Mouse (Mus musculus) embryonic facial prominence, embryonic 15.5 days (tissue): ENCODE measurements around the gene Traf3ip3. TPM values are rescaled to one million over a fixed set of nuclear protein-coding genes. Genes with fewer than 3 reads are reported as not detected.
A peak's percentile ranks its signal among the peaks of the same experiment; 100 is the strongest.

ENCODE experiments used
- ATAC-seq: fragments of 200-750 bp; cut with Nextera tagmentation; 2 replicates; pipeline ENCODE4 v1.8.0; 2017; ENCODE audit warnings: low read depth, moderate TSS enrichment; ENCODE audit not compliant: insufficient number of reproducible peaks, low FRiP score, low TSS enrichment
- H3K27ac ChIP-seq: fragments of 300-500 bp; sonication (generic); replicated peaks from 2 replicates; pipeline ENCODE4 v1.5.1; 2015; ENCODE audit warnings: mild to moderate bottlenecking, inconsistent platforms
- H3K27me3 ChIP-seq: fragments of 300-500 bp; sonication (generic); 2 replicates; pipeline ENCODE4 v1.6.1; 2015; ENCODE audit warnings: inconsistent platforms
- H3K36me3 ChIP-seq: fragments of 300-500 bp; sonication (generic); 2 replicates; pipeline ENCODE4 v1.6.1; 2015; ENCODE audit warnings: mild to moderate bottlenecking, inconsistent platforms
- H3K4me1 ChIP-seq: fragments of 300-500 bp; sonication (generic); 2 replicates; pipeline ENCODE4 v1.6.1; 2015; ENCODE audit warnings: inconsistent platforms
- H3K4me2 ChIP-seq: fragments of 300-500 bp; sonication (generic); replicated peaks from 2 replicates; pipeline ENCODE4 v1.6.1; 2015; ENCODE audit warnings: mild to moderate bottlenecking, inconsistent platforms
- H3K4me3 ChIP-seq: fragments of 300-500 bp; sonication (generic); replicated peaks from 2 replicates; pipeline ENCODE4 v1.5.1; 2015; ENCODE audit warnings: mild to moderate bottlenecking, inconsistent platforms
- H3K9ac ChIP-seq: fragments of 300-500 bp; sonication (generic); 2 replicates; pipeline ENCODE4 v1.6.1; 2015; ENCODE audit warnings: inconsistent platforms
- H3K9me3 ChIP-seq: fragments of 300-500 bp; sonication (generic); replicated peaks from 2 replicates; pipeline ENCODE4 v1.6.1; 2016; ENCODE audit warnings: inconsistent platforms
- WGBS: fragments of 180-500 bp; shearing (Covaris S2); methylation state at CpG from one replicate; pipeline ENCODE4 v1.1.7; 2015; 5-methylcytosine and 5-hydroxymethylcytosine counted together
- polyA plus RNA-seq: library from polyadenylated mRNA; unstranded; fragments of >200 nt; fragmentation: Nextera tagmentation; extraction: Ambion mirVana; gene quantifications from 2 replicates; pipeline ENCODE4 v1.2.1, GENCODE M21; 2015

The Traf3ip3 gene
- polyA plus RNA-seq, result 23.6 and 31.4 TPM in 2 replicates

- WGBS, result 47% methylated on average over 5 of the region's 5 CpGs
- no peak within 1 kb of the TSS for H3K4me3 ChIP-seq
- H3K9me3 ChIP-seq, result no peaks in the 10 kb centered on the region
- H3K4me1 ChIP-seq, result no peaks in the 10 kb centered on the region
- no peaks in the 10 kb centered on the region for H3K36me3 ChIP-seq
- no peak for ATAC-seq
- no peak within 1 kb of the TSS for H3K4me2 ChIP-seq
- no peak within 1 kb of the TSS for H3K27ac ChIP-seq
- H3K27me3 ChIP-seq, result no peaks in the 10 kb centered on the region
- no peak within 1 kb of the TSS for H3K9ac ChIP-seq
These were observed at the start of gene Traf3ip3 for GRCm38 (mm10) chr1:193201383-193201778. Traf3ip3 (minus strand) TSS chr1:193201703.

DNA sequence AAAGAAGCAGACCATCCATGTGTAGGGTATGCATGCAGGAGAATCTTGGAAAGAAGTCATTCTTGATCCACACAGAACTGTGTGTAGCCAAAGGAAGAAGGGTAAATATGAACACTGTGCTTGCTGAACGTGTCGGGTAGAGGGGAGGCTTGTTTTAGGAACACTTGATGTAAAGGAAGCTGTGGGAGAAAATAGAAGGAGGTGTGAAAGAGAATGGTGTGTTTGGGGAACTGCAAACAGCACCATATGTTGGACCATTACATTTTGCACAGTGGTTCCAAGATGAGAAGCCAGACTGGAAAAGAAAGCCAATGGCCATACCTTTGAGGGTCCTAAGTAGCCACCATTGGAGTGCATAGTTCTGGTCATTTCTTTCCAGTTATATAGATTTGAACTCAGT is 48.5 kb upstream of the Traf3ip3 start:
- 72% methylated on average over 2 of the region's 2 CpGs for WGBS

DNA sequence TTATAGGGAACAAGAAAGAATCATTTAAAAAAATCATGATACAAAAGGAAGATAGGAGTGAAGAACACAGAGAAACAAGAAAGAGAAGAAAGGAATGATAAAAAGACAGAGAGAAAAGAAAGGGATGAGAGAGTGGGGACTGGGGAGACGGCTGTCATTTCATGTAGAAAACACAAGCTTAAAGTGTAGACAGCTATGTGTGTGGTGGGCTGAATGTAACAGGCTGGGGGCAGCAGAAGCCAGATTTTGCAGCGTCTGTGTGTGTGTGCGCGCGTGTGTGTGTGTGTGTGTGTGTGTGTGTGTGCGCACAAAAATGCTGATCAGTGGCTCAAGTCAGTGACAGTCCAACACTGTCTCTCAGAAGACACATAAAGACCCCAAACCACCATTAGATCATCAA is 42.7 kb upstream of the Traf3ip3 start:
- no peaks in the 10 kb centered on the region for H3K27me3 ChIP-seq
- no peak overlapping the region for H3K27ac ChIP-seq
- H3K4me1 ChIP-seq, result peaks cover 12% of the 10 kb centered on the region; the same call in 1 of the 2 replicates
- H3K4me2 ChIP-seq, result no peak overlapping the region
- H3K4me3 ChIP-seq, result no peak overlapping the region
- no peaks in the 10 kb centered on the region for H3K36me3 ChIP-seq
- H3K9ac ChIP-seq, result no peak overlapping the region
- no peak for ATAC-seq
- WGBS, result 71% methylated on average over 6 of the region's 6 CpGs
- H3K9me3 ChIP-seq, result no peaks in the 10 kb centered on the region

More for the DNA sequence above, 48.5 kb upstream of the Traf3ip3 start:
- Histone ChIP-seq H3K9me3 (no peaks in the 10 kb centered on the region), H3K4me3 (no peak overlapping the region), H3K4me2 (no peak overlapping the region), H3K27me3 (no peaks in the 10 kb centered on the region), H3K36me3 (no peaks in the 10 kb centered on the region), H3K9ac (no peak overlapping the region), H3K27ac (no peak overlapping the region), H3K4me1 (no peaks in the 10 kb centered on the region)
- no peak for ATAC-seq

DNA sequence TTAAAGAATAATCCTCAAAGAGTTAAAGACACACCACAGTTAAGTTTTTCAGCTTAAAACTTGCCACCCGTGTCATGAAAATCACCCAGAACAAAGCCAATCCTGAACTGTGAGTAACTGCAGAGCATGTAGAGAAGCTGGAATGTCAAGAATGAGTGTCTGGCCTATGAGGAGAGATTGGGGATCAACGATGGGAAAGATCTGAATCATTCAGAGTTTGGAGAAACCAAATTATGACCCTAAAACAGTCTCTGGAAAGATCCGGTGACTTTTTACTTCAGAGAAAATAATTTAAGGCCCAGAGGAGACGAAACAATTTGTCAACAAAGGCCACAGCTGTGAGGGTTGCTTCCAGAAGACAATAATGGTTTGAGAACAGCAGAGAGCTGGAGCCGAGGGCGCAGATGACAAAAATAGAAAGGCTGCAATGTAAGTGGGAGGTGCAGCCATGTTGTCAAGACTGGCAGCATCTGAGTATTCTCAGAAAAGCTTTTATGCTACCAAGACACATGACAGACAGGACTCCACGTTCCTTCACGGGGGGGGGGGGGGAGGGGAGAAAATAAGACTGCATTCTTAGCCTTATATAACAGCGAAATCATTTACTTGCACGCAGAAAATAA is 42.2 kb upstream of the Traf3ip3 start:
- Histone ChIP-seq H3K4me3 (no peak overlapping the region), H3K9ac (no peak overlapping the region), H3K36me3 (no peaks in the 10 kb centered on the region), H3K27ac (peak overlapping the region; percentile 39; the same call in 1 of the 2 replicates), H3K4me1 (peaks cover 12% of the 10 kb centered on the region; the same call in 1 of the 2 replicates), H3K4me2 (no peak overlapping the region), H3K27me3 (no peaks in the 10 kb centered on the region), H3K9me3 (no peaks in the 10 kb centered on the region)
- 33% methylated on average over 10 of the region's 10 CpGs for WGBS
- ATAC-seq, result no peak

DNA sequence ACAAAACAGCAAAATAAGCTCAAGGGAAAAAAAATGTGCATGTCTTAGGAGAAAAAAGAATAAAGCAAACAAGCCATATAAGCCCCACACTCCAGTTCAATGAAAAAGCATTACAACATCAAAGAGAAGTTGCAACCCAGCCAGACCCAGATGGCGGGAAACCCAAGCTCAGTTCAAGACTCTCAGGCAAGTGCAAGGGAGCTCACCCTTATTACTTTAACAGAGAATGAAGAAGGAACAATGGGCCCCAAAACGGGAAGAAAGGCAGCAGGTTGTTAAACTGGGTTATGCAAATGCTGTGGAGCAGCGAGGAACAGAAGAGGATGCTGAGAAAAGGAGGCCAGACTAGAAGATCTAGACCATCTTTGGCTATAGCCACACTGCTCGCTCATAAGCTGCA is 41.4 kb upstream of the Traf3ip3 start:
- Histone ChIP-seq H3K4me2 (no peak overlapping the region), H3K4me1 (peaks cover 12% of the 10 kb centered on the region; the same call in 1 of the 2 replicates), H3K9ac (no peak overlapping the region), H3K36me3 (no peaks in the 10 kb centered on the region), H3K27me3 (no peaks in the 10 kb centered on the region), H3K9me3 (no peaks in the 10 kb centered on the region), H3K4me3 (no peak overlapping the region), H3K27ac (0 out of 2 replicates have a peak overlapping the region, but pooled peaks have one; percentile 39)
- WGBS, result 55% methylated on average over 4 of the region's 4 CpGs
- ATAC-seq, result no peak

DNA sequence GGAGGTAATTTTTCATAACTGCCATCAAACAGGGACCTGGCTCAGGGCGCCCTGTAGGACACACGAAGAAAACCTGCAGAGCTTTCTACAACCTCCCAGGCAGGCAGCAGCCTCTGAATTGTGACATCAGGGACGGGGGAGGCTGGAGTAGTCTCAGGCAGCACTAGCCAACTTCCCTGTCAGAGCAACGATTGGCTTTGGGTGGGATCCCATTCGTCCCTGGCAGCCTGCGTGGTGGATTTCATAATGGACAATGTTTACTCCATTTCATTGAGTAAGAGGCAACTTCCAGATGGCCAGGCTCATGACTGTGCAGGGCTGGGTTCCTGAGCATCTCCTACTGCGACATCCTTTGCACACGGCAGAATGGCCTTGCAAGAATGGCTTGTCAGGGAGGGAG is 40.7 kb upstream of the Traf3ip3 start:
- Histone ChIP-seq H3K9ac (no peak overlapping the region), H3K27me3 (no peaks in the 10 kb centered on the region), H3K36me3 (no peaks in the 10 kb centered on the region), H3K4me3 (no peak overlapping the region), H3K4me2 (no peak overlapping the region), H3K27ac (no peak overlapping the region), H3K9me3 (no peaks in the 10 kb centered on the region), H3K4me1 (peaks cover 12% of the 10 kb centered on the region; the same call in 1 of the 2 replicates)
- ATAC-seq, result no peak
- 57% methylated on average over 8 of the region's 8 CpGs for WGBS

GRCm38 (mm10) chr1:193241436-193241835 is 39.9 kb upstream of the Traf3ip3 start:
- ATAC-seq, result no peak
- no peaks in the 10 kb centered on the region for H3K9me3 ChIP-seq
- 88% methylated on average over 4 of the region's 4 CpGs for WGBS

DNA sequence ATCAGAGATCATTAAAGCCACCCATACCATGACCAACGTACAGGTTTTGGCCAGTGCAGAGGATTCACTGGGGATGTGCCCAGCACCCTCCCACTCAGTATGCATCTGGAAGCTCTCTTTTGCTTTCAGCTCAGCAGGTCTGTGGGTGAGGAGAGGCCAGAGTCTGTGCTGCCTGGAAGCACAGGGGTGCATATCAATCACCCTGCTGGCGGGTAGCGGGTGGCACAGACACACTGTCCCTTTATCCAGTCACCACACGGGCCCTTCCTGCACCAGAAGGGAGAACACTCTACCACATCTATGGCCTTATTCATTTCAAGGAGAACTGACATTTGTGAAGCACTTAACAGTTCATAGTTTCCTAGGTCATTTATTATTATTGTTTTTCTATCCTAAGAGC is 36.9 kb upstream of the Traf3ip3 start:
- 62% methylated on average over 4 of the region's 4 CpGs for WGBS
- Histone ChIP-seq H3K27ac (no peak overlapping the region), H3K4me1 (0 out of 2 replicates have a peak, but pooled peaks cover 10% of the 10 kb centered on the region), H3K9me3 (no peaks in the 10 kb centered on the region), H3K9ac (no peak overlapping the region), H3K4me3 (no peak overlapping the region), H3K27me3 (no peaks in the 10 kb centered on the region), H3K4me2 (no peak overlapping the region), H3K36me3 (no peaks in the 10 kb centered on the region)
- no peak for ATAC-seq

More at GRCm38 (mm10) chr1:193241436-193241835, 39.9 kb upstream of the Traf3ip3 start:
- H3K27ac ChIP-seq, result no peak overlapping the region
- H3K9ac ChIP-seq, result no peak overlapping the region
- H3K4me2 ChIP-seq, result no peak overlapping the region
- peaks cover 12% of the 10 kb centered on the region; the same call in 1 of the 2 replicates for H3K4me1 ChIP-seq
- H3K27me3 ChIP-seq, result no peaks in the 10 kb centered on the region
- H3K36me3 ChIP-seq, result no peaks in the 10 kb centered on the region
- H3K4me3 ChIP-seq, result no peak overlapping the region

DNA sequence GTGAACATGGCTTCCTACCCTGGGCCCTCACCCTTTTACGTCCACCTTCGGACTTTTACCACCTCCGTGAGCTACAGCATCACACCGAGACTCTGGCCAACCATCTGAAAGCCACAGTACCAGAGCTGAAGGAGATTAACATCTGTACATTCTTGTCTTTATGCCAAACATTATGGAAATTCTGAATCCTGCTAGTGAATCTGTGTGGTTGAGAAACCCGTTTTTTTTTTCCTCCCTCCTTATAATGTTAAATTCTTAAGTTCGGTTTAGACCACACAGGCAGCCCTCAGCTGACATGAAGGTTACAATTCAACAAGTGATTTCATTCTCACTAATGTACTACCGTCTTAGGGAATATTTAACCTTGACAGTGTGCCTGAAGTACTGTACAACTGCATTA is 33.4 kb upstream of the Traf3ip3 start:
- no peaks in the 10 kb centered on the region for H3K27me3 ChIP-seq
- no peaks in the 10 kb centered on the region for H3K4me1 ChIP-seq
- WGBS, result 49% methylated on average over 7 of the region's 7 CpGs
- no peak for ATAC-seq
- H3K36me3 ChIP-seq, result no peaks in the 10 kb centered on the region
- no peak overlapping the region for H3K4me3 ChIP-seq
- no peaks in the 10 kb centered on the region for H3K9me3 ChIP-seq
- no peak overlapping the region for H3K27ac ChIP-seq
- H3K4me2 ChIP-seq, result no peak overlapping the region
- H3K9ac ChIP-seq, result no peak overlapping the region

GRCm38 (mm10) chr1:193234130-193234645 is 32.7 kb upstream of the Traf3ip3 start:
- ATAC-seq, result no peak
- 93% methylated on average over 2 of the region's 2 CpGs for WGBS
- Histone ChIP-seq H3K27me3 (no peaks in the 10 kb centered on the region), H3K4me3 (no peak overlapping the region), H3K27ac (no peak overlapping the region), H3K4me1 (no peaks in the 10 kb centered on the region), H3K4me2 (no peak overlapping the region), H3K36me3 (no peaks in the 10 kb centered on the region), H3K9ac (no peak overlapping the region), H3K9me3 (no peaks in the 10 kb centered on the region)

DNA sequence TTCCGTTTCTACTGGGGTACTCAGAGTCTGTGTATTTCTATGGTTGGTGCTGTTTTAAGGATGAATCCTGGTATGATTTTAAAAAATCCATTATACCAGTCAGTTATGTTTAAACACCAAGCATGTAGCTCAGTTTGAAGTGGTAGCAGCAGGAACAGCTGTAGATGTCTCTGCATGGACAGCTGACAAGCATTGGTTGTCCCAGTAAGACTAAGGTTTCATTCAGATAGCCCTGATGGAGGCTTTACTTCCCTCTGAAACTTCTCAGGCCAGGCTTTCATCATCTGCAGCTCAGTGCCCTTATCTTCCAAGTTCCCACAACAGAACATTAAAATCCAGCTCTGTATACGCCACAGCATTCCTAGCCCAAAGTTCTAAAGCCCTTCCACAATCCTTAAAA is 31.2 kb upstream of the Traf3ip3 start:
- Histone ChIP-seq H3K4me2 (no peak overlapping the region), H3K4me3 (no peak overlapping the region), H3K9ac (no peak overlapping the region), H3K36me3 (no peaks in the 10 kb centered on the region), H3K9me3 (no peaks in the 10 kb centered on the region), H3K4me1 (no peaks in the 10 kb centered on the region), H3K27me3 (no peaks in the 10 kb centered on the region), H3K27ac (no peak overlapping the region)
- no peak for ATAC-seq
- WGBS, result 72% methylated on average over 2 of the region's 2 CpGs

- no peaks in the 10 kb centered on the region for H3K27me3 ChIP-seq
- H3K4me1 ChIP-seq, result peaks cover 12% of the 10 kb centered on the region; the same call in 1 of the 2 replicates
- H3K9me3 ChIP-seq, result no peaks in the 10 kb centered on the region
- H3K9ac ChIP-seq, result no peak overlapping the region
- 55% methylated on average over 5 of the region's 5 CpGs for WGBS
- no peak for ATAC-seq
- no peaks in the 10 kb centered on the region for H3K36me3 ChIP-seq
- no peak overlapping the region for H3K4me2 ChIP-seq
- no peak overlapping the region for H3K27ac ChIP-seq
- H3K4me3 ChIP-seq, result no peak overlapping the region
These were observed 29.4 kb upstream of the Traf3ip3 start for GRCm38 (mm10) chr1:193230935-193231334.
